Mouse (Mus musculus) forebrain, embryonic 16.5 days (tissue): ENCODE measurements around the gene Arhgef33. TPM values are rescaled to one million over a fixed set of nuclear protein-coding genes. Genes with fewer than 3 reads are reported as not detected.
"Not testable (repeated sequence)": the region's sequence is repeated elsewhere in the genome, so short reads cannot be mapped to it uniquely, and the experiment has no call there.

Experiments used
- ATAC-seq: fragments of 200-750 bp; cut with Nextera tagmentation; 2 replicates; pipeline ENCODE4 v1.8.0; 2017; ENCODE audit warnings: mild to moderate bottlenecking, moderate library complexity
- H3K27ac ChIP-seq: fragments of 300-500 bp; sonication (generic); 2 replicates; pipeline ENCODE4 v1.5.1; 2014; ENCODE audit warnings: low read length, control low read depth
- H3K27me3 ChIP-seq: fragments of 300-500 bp; sonication (generic); replicated peaks from 2 replicates; pipeline ENCODE4 v1.6.1; 2014; ENCODE audit warnings: low read length; ENCODE audit not compliant: control insufficient read depth, insufficient read depth
- H3K36me3 ChIP-seq: fragments of 300-500 bp; sonication (generic); 2 replicates; pipeline ENCODE4 v1.6.1; 2014; ENCODE audit not compliant: control insufficient read depth, insufficient read depth
- H3K4me1 ChIP-seq: fragments of 300-500 bp; sonication (generic); replicated peaks from 2 replicates; pipeline ENCODE4 v1.6.1; 2014; ENCODE audit warnings: low read length; ENCODE audit not compliant: control insufficient read depth, insufficient read depth
- H3K4me2 ChIP-seq: fragments of 300-500 bp; sonication (generic); 2 replicates; pipeline ENCODE4 v1.6.1; 2014; ENCODE audit warnings: mild to moderate bottlenecking, low read length, control low read depth
- H3K4me3 ChIP-seq: fragments of 300-500 bp; sonication (generic); replicated peaks from 2 replicates; pipeline ENCODE4 v1.5.1; 2014; ENCODE audit warnings: mild to moderate bottlenecking, low read length, control low read depth
- H3K9ac ChIP-seq: fragments of 300-500 bp; sonication (generic); replicated peaks from 2 replicates; pipeline ENCODE4 v1.6.1; 2014; ENCODE audit warnings: low read depth, low read length, control low read depth
- H3K9me3 ChIP-seq: fragments of 300-500 bp; sonication (generic); 2 replicates; pipeline ENCODE4 v1.6.1; 2016; ENCODE audit warnings: low read length; ENCODE audit not compliant: control insufficient read depth
- WGBS: fragments of 180-500 bp; shearing (Covaris S2); extraction: QIAGEN DNeasy Blood & Tissue Kit; methylation state at CpG from one replicate; pipeline ENCODE4 v1.1.7; 2014; 5-methylcytosine and 5-hydroxymethylcytosine counted together
- polyA plus RNA-seq: library from polyadenylated mRNA; unstranded; fragments of >200 nt; fragmentation: Nextera tagmentation; extraction: Ambion mirVana; gene quantifications from 2 replicates; pipeline ENCODE4 v1.2.1, GENCODE M21; 2015

Gene Arhgef33
- polyA plus RNA-seq, 1 experiment from 2014 or later: 1.2 TPM

- H3K4me2 ChIP-seq: peak within 1 kb of the TSS; percentile 70
- no peaks in the 10 kb centered on the region for H3K9me3 ChIP-seq
- peak; percentile 99 for ATAC-seq
- H3K27ac ChIP-seq: peak within 1 kb of the TSS; percentile 58
- peak within 1 kb of the TSS; percentile 92 for H3K9ac ChIP-seq
- H3K4me1 ChIP-seq: peaks cover 10% of the 10 kb centered on the region
- peak within 1 kb of the TSS; percentile 50 for H3K4me3 ChIP-seq
- no peaks in the 10 kb centered on the region for H3K36me3 ChIP-seq
- no peaks in the 10 kb centered on the region for H3K27me3 ChIP-seq
- WGBS: 4% methylated on average over 102 of the region's 102 CpGs
Observed at GRCm38 (mm10) chr17:80372989-80373725, 66.0 kb downstream of the Arhgef33 start, which contains the start of gene Gm10190. Gene Gm10190, minus strand, starts transcription at chr17:80373541.

GRCm38 (mm10) chr17:80373726-80374096 lies 66.5 kb downstream of the Arhgef33 start:
- WGBS: 21% methylated on average over 29 of the region's 29 CpGs
- no peaks in the 10 kb centered on the region for H3K27me3 ChIP-seq
- peaks cover 10% of the 10 kb centered on the region for H3K4me1 ChIP-seq
- H3K4me2 ChIP-seq: peak overlapping the region; percentile 70
- H3K27ac ChIP-seq: peak overlapping the region; percentile 58
- H3K9me3 ChIP-seq: no peaks in the 10 kb centered on the region
- H3K4me3 ChIP-seq: peak overlapping the region; percentile 50
- H3K36me3 ChIP-seq: no peaks in the 10 kb centered on the region
- H3K9ac ChIP-seq: peak overlapping the region; percentile 92
- peak; percentile 81 for ATAC-seq

- H3K9ac ChIP-seq, H3K27me3 ChIP-seq, H3K9me3 ChIP-seq, H3K4me1 ChIP-seq, H3K4me3 ChIP-seq, H3K4me2 ChIP-seq, H3K27ac ChIP-seq, ATAC-seq, H3K36me3 ChIP-seq: not testable (repeated sequence)
Observed at GRCm38 (mm10) chr17:80378386-80378785, 71.2 kb downstream of the Arhgef33 start.

DNA sequence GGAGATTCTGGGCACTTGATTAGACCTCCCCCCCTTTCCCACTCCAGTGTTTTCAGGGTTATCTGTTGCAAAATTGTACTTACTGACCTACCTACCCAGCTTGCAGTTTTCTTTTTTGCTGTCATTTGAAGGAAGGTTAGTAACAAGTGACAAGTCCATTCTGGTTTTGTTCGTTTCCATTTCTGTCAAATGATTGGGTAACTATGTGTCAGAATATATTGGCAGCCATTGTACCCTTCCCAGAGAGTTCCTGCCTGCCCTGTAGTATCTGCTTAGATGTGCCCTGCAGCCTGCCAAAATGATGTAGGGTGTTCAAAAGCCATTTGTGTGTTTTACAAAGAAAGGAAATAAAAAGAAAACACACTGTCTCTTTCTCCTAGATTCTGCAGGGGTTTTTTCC lies 78.5 kb downstream of the Arhgef33 start:
- 64% methylated on average over 1 of the region's 1 CpGs for WGBS
- Histone ChIP-seq H3K4me2 (no peak overlapping the region), H3K4me3 (no peak overlapping the region), H3K27ac (no peak overlapping the region), H3K36me3 (no peaks in the 10 kb centered on the region), H3K27me3 (no peaks in the 10 kb centered on the region), H3K9ac (no peak overlapping the region), H3K4me1 (no peaks in the 10 kb centered on the region), H3K9me3 (no peaks in the 10 kb centered on the region)
- ATAC-seq: no peak

DNA sequence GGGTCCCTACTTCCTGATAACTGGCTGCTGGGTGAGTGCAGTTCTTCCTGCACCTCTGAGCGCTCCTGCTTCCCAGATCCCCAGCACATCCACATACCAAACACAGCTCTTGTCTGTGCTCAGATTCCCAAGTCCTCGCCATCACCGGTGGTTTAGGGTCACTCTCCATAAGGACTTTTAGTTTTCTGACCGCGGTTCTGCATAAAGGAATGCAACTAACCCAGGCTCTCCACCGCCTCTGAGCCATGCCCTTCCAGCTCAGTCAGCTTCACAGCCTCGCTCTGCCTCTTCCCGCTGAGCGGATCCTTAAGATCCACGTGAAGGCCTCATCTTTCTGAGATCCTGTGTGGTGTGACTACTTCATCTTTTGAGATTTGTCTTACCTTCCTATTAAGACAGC lies 82.8 kb downstream of the Arhgef33 start:
- no peaks in the 10 kb centered on the region for H3K36me3 ChIP-seq
- no peak for ATAC-seq
- no peak overlapping the region for H3K4me2 ChIP-seq
- no peak overlapping the region for H3K4me3 ChIP-seq
- H3K27ac ChIP-seq: no peak overlapping the region
- 71% methylated on average over 10 of the region's 10 CpGs for WGBS
- 0 out of 2 replicates have a peak, but pooled peaks cover 2% of the 10 kb centered on the region for H3K4me1 ChIP-seq
- no peak overlapping the region for H3K9ac ChIP-seq
- no peaks in the 10 kb centered on the region for H3K27me3 ChIP-seq
- no peaks in the 10 kb centered on the region for H3K9me3 ChIP-seq

DNA sequence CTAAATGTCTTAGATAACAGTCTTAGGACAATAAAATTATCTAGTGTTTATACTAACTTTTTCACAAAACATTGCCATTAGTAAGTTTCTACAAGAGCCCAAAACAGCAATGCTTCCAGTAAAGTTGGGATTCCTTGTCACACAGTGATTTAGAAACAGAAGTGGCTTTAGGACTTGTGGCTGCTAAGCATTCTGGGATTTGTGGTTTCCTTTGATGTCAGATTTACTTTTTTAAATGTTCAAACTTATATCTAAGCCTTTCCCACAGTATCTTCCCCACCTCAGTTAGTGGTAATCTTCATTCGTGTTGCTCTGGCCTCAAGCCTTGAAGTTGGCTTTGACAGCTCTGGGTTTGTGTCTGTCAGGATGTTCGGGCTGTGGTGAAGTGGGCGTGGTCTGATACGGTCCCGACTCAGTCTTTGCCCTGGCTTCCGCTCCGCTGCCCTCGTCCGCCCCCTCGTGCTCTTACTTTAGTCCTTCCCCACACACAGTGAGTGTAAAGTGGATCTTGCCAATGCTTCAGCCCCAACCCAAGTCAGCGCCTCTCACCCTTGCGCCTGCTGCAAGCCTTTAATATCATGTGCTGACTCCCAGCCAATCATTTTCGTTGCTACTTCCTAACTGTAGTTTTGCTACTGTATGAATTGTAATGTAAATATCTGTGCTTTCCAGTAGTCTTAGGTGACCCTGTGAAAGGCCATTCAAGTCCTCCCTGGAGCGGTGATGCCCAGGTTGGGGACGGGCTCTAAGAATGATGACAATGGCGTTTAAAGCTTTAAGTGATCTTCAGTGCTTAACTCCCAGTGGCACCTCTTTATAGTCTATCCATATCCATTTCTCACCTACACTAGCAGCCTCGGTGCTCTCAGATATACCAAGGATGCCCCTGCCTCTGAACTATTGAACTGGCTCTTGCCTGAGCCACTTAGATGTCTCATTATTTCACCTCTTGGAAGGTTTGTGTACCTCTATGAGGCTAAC lies 84.5 kb downstream of the Arhgef33 start:
- Histone ChIP-seq H3K4me1 (peaks cover 2% of the 10 kb centered on the region; the same call in 1 of the 2 replicates), H3K4me2 (peak overlapping the region; percentile 82), H3K36me3 (no peaks in the 10 kb centered on the region), H3K4me3 (peak overlapping the region; percentile 60), H3K27me3 (no peaks in the 10 kb centered on the region), H3K9ac (peak overlapping the region; percentile 62), H3K27ac (no peak overlapping the region), H3K9me3 (no peaks in the 10 kb centered on the region)
- WGBS: 9% methylated on average over 17 of the region's 17 CpGs
- peak; percentile 90 for ATAC-seq

DNA sequence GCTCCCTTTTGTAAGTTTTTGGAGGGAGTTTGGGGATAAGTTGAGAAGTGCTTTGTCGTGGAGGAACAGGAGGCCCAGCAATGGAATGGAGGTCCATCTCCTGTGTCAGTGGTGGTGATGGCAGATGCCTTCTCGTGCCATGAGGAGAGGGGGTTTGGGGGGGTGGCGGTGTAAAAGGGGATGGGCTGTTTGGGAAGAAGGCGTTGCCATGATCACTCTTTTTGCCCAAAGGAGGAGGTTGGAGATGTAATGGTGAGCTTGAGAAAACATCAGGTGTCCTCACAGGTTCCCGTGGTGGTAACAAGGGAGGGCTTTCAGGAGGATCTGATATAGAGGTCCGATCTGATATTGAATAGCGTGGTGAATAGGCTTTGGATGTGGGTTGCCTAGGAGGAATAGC lies 91.0 kb downstream of the Arhgef33 start:
- Histone ChIP-seq H3K4me2 (no peak overlapping the region), H3K9me3 (no peaks in the 10 kb centered on the region), H3K27me3 (no peaks in the 10 kb centered on the region), H3K4me3 (no peak overlapping the region), H3K36me3 (peaks cover 20% of the 10 kb centered on the region), H3K4me1 (no peaks in the 10 kb centered on the region; the same call in 1 of the 2 replicates), H3K9ac (no peak overlapping the region), H3K27ac (no peak overlapping the region)
- ATAC-seq: no peak
- WGBS: 94% methylated on average over 7 of the region's 7 CpGs

DNA sequence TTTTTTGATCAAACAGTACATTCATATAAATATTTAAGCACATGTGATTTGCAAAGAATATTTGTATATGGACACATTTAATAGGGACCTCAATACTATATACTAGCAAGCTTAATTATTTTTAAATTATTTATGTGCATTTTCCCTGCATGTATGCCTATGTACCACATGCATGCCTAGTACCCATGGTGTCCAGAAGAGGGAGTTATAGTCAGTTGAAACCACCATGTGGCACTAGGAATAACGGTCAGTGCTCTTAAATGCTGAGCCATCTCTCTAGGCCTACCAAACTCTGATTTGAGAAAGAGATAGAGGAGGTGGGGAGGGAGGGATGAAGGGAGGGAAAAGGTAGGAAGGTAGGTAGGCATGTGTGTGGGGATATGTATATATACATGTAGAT lies 104.0 kb downstream of the Arhgef33 start:
- Histone ChIP-seq H3K9ac (no peak overlapping the region), H3K9me3 (no peaks in the 10 kb centered on the region), H3K27me3 (no peaks in the 10 kb centered on the region), H3K27ac (no peak overlapping the region), H3K4me1 (no peaks in the 10 kb centered on the region), H3K36me3 (peaks cover 41% of the 10 kb centered on the region), H3K4me2 (no peak overlapping the region), H3K4me3 (no peak overlapping the region)
- ATAC-seq: no peak
- WGBS: 61% methylated on average over 1 of the region's 1 CpGs

GRCm38 (mm10) chr17:80418572-80419210 lies 111.5 kb downstream of the Arhgef33 start:
- no peak overlapping the region for H3K9ac ChIP-seq
- no peak overlapping the region for H3K27ac ChIP-seq
- H3K9me3 ChIP-seq: no peaks in the 10 kb centered on the region
- 86% methylated on average over 10 of the region's 10 CpGs for WGBS
- peaks cover 29% of the 10 kb centered on the region for H3K36me3 ChIP-seq
- H3K4me1 ChIP-seq: no peaks in the 10 kb centered on the region
- no peak overlapping the region for H3K4me2 ChIP-seq
- H3K27me3 ChIP-seq: no peaks in the 10 kb centered on the region
- no peak overlapping the region for H3K4me3 ChIP-seq
- ATAC-seq: no peak
